ENCODE assay signal across 12 mouse cellular contexts in the genomic region with DNA sequence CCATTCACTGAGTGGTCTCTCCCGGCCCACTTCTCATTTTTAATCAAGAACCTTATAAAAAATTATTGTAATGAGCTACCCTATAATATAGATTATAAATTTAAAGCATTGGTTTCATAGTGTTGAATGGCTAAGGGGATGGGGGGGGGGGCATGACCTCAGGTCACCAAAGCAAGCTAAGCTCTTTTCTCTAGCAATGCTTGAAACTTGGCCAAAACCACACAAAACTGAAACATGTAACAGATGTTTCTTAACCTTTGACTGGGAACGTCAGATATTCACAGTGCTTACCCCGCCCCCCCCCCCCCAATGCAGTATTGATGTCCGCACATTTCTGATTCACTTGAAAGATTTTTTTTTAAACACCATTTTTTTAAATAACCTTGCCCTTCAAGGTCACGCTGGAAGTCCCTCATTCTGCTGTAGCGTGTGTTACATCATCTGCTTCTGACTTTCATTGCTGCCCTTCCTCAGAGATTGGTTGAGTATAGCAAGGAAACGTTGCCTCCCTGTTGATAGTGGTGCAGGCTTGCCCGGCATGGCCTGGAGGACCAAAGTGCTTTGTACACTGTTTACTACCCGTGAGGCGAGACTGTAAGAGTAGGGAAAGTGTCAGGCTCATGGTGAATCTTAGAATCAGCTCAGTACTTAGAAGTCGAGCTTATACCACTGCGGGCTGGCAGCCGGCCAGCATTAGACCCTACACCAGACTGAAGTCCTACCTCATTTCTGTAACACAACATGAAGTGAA.
DNase-seq lines count a peak whose midpoint lies in the region; ATAC-seq lines count a peak whose summit lies in the region.
"Had no signal": no experiment of that assay in that cellular context is flagged by ENCODE, and none has a peak within 500 bp of the region (broad histone marks: within the 10 kb centered on the region; RNA-seq: fewer than 3 reads in every experiment).

No protein-coding gene starts in this region.

- H3K27me3 ChIP-seq in heart, embryonic 15.5 days, result no peaks in the 10 kb centered on the region
- H3K27me3 ChIP-seq in lung, embryonic 16.5 days (ENCODE audit: control insufficient read depth, insufficient read depth, low read depth, low read length), result no peaks in the 10 kb centered on the region
- H3K27me3 ChIP-seq in intestine, embryonic 16.5 days (replicated peaks; ENCODE audit: control insufficient read depth, insufficient read depth, low read length), result no peaks in the 10 kb centered on the region
- no peaks in the 10 kb centered on the region for H3K27me3 ChIP-seq in stomach, embryonic 15.5 days (replicated peaks)
- H3K27me3 ChIP-seq: hindbrain, embryonic 12.5 days; midbrain, embryonic 15.5 days; neural tube, embryonic 12.5 days had no signal

- H3K27ac ChIP-seq in heart, embryonic 15.5 days, result peak overlapping the region; percentile 67
- H3K27ac ChIP-seq in lung, embryonic 16.5 days (ENCODE audit: low read length), result peak overlapping the region; percentile 66
- peak overlapping the region; percentile 34; the same call in 1 of the 2 replicates for H3K27ac ChIP-seq in intestine, embryonic 16.5 days (ENCODE audit: low read length)
- H3K27ac ChIP-seq in stomach, embryonic 15.5 days, result peak overlapping the region; percentile 57
- H3K27ac ChIP-seq: hindbrain, embryonic 12.5 days; midbrain, embryonic 15.5 days; neural tube, embryonic 12.5 days had no signal

- intact Hi-C loops in heart, postnatal 36 days (cut with DNase I), result loop anchor here (5.0 kb wide), 1 partner anchor 118 kb away; no protein-coding TSS in a partner anchor

- H3K36me3 ChIP-seq in heart, embryonic 15.5 days, result peaks cover 64% of the 10 kb centered on the region
- peaks cover 15% of the 10 kb centered on the region for H3K36me3 ChIP-seq in lung, embryonic 16.5 days (ENCODE audit: control insufficient read depth, insufficient read depth, low read length)
- H3K36me3 ChIP-seq in intestine, embryonic 16.5 days (ENCODE audit: control insufficient read depth, insufficient read depth, low read length), result peaks cover 5% of the 10 kb centered on the region; the same call in 1 of the 2 replicates
- peaks cover 10% of the 10 kb centered on the region; the same call in 1 of the 2 replicates for H3K36me3 ChIP-seq in stomach, embryonic 15.5 days

- no peak overlapping the region for H3K4me3 ChIP-seq in heart, embryonic 15.5 days
- no peak overlapping the region for H3K4me3 ChIP-seq in lung, embryonic 16.5 days (ENCODE audit: low read length)
- H3K4me3 ChIP-seq in intestine, embryonic 16.5 days (ENCODE audit: low read length), result no peak overlapping the region
- no peak overlapping the region for H3K4me3 ChIP-seq in stomach, embryonic 15.5 days (replicated peaks)
- H3K4me3 ChIP-seq: hindbrain, embryonic 12.5 days; midbrain, embryonic 15.5 days; neural tube, embryonic 12.5 days had no signal

- H3K9ac ChIP-seq in heart, embryonic 15.5 days, result no peak overlapping the region
- no peak overlapping the region for H3K9ac ChIP-seq in lung, embryonic 16.5 days (ENCODE audit: low read length)
- no peak overlapping the region for H3K9ac ChIP-seq in intestine, embryonic 16.5 days (ENCODE audit: low read depth, low read length)
- no peak overlapping the region for H3K9ac ChIP-seq in stomach, embryonic 15.5 days
- H3K9ac ChIP-seq: hindbrain, embryonic 12.5 days; midbrain, embryonic 15.5 days; neural tube, embryonic 12.5 days had no signal

- DNase-seq in heart, postnatal 36 days, result no peak
- no peak for DNase-seq in lung, postnatal 14 days
- DNase-seq in thymus, adult 18-20 months, result no peak
- DNase-seq in embryo, embryonic 10.5 days (ENCODE audit: low spot score), result no peak
- DNase-seq: thymus, postnatal 14 days had no signal

- H3K4me1 ChIP-seq in heart, embryonic 15.5 days (replicated peaks), result peaks cover 24% of the 10 kb centered on the region
- H3K4me1 ChIP-seq in lung, embryonic 16.5 days (replicated peaks; ENCODE audit: control insufficient read depth, insufficient read depth, low read length), result peaks cover 6% of the 10 kb centered on the region
- H3K4me1 ChIP-seq in intestine, embryonic 16.5 days (ENCODE audit: control insufficient read depth, insufficient read depth, low read length), result no peaks in the 10 kb centered on the region
- H3K4me1 ChIP-seq in stomach, embryonic 15.5 days, result no peaks in the 10 kb centered on the region
- H3K4me1 ChIP-seq: hindbrain, embryonic 12.5 days; midbrain, embryonic 15.5 days; neural tube, embryonic 12.5 days had no signal

- no peak overlapping the region for H3K4me2 ChIP-seq in heart, embryonic 15.5 days
- H3K4me2 ChIP-seq in lung, embryonic 16.5 days (ENCODE audit: low read depth, low read length), result no peak overlapping the region
- H3K4me2 ChIP-seq in intestine, embryonic 16.5 days (ENCODE audit: low read depth, low read length), result no peak overlapping the region
- no peak overlapping the region for H3K4me2 ChIP-seq in stomach, embryonic 15.5 days
- H3K4me2 ChIP-seq: hindbrain, embryonic 12.5 days; midbrain, embryonic 15.5 days; neural tube, embryonic 12.5 days had no signal

- ATAC-seq in heart, embryonic 15.5 days (replicated peaks; ENCODE audit: insufficient number of reproducible peaks, insufficient read depth, low FRiP score, low read depth), result no peak; the same call in 1 of the 2 replicates
- peak; percentile 52 for ATAC-seq in lung, embryonic 16.5 days (ENCODE audit: low read depth)
- ATAC-seq in intestine, embryonic 16.5 days, result peak; percentile 42; the same call in 1 of the 2 replicates
- ATAC-seq in stomach, embryonic 15.5 days (ENCODE audit: insufficient read depth, low FRiP score, low read depth), result peak; percentile 48; the same call in 1 of the 2 replicates
- ATAC-seq: midbrain, embryonic 15.5 days had no signal

- WGBS in heart, embryonic 15.5 days, result 64% methylated on average over 13 of the region's 13 CpGs
- WGBS in lung, embryonic 16.5 days, result 53% methylated on average over 13 of the region's 13 CpGs
- WGBS in intestine, embryonic 16.5 days, result 75% methylated on average over 13 of the region's 13 CpGs
- WGBS in stomach, embryonic 15.5 days, result 64% methylated on average over 13 of the region's 13 CpGs

- no peaks in the 10 kb centered on the region for H3K9me3 ChIP-seq in heart, embryonic 15.5 days (replicated peaks)
- 0 out of 2 replicates have a peak, but pooled peaks cover 3% of the 10 kb centered on the region for H3K9me3 ChIP-seq in lung, embryonic 16.5 days (ENCODE audit: control insufficient read depth, low read length)
- 0 out of 2 replicates have a peak, but pooled peaks cover 3% of the 10 kb centered on the region for H3K9me3 ChIP-seq in intestine, embryonic 16.5 days (ENCODE audit: control insufficient read depth, low read length)
- H3K9me3 ChIP-seq in stomach, embryonic 15.5 days, result no peaks in the 10 kb centered on the region
- H3K9me3 ChIP-seq: hindbrain, embryonic 12.5 days; midbrain, embryonic 15.5 days; neural tube, embryonic 12.5 days had no signal
